Mouse (Mus musculus): ENCODE data around the gene Stom. TPM values are rescaled to one million over a fixed set of nuclear protein-coding genes. Genes with fewer than 3 reads are reported as not detected.

Gene Stom
- polyA plus RNA-seq, 1 experiment from 2014 or later, result 40.4 TPM

- H3K4me3 ChIP-seq (ENCODE audit: low read length), result no peak overlapping the region
- H3K36me3 ChIP-seq (ENCODE audit: insufficient read depth, low read length), result no peaks in the 10 kb centered on the region
- ATAC-seq (ENCODE audit: low FRiP score, low TSS enrichment), result no peak
- no peaks in the 10 kb centered on the region for H3K27me3 ChIP-seq (ENCODE audit: insufficient read depth, low read length)
- H3K9me3 ChIP-seq (ENCODE audit: low read length), result no peaks in the 10 kb centered on the region
- 58% methylated on average over 10 of the region's 10 CpGs for WGBS
- no peak overlapping the region for H3K4me2 ChIP-seq (replicated peaks; ENCODE audit: low read depth, low read length)
- no peak overlapping the region for H3K9ac ChIP-seq (replicated peaks; ENCODE audit: low read length)
- H3K4me1 ChIP-seq (ENCODE audit: insufficient read depth, low read length), result no peaks in the 10 kb centered on the region
- H3K27ac ChIP-seq (ENCODE audit: low read length), result no peak overlapping the region
Measured at GRCm38 (mm10) chr2:35325930-35326329, 10.8 kb downstream of the Stom start.

GRCm38 (mm10) chr2:35322404-35323164 is 14.2 kb downstream of the Stom start:
- Histone ChIP-seq H3K4me3 (ENCODE audit: low read length) (no peak overlapping the region), H3K36me3 (ENCODE audit: insufficient read depth, low read length) (no peaks in the 10 kb centered on the region), H3K4me2 (replicated peaks; ENCODE audit: low read depth, low read length) (no peak overlapping the region), H3K27me3 (ENCODE audit: insufficient read depth, low read length) (no peaks in the 10 kb centered on the region), H3K9ac (replicated peaks; ENCODE audit: low read length) (no peak overlapping the region), H3K4me1 (ENCODE audit: insufficient read depth, low read length) (no peaks in the 10 kb centered on the region), H3K9me3 (ENCODE audit: low read length) (no peaks in the 10 kb centered on the region), H3K27ac (ENCODE audit: low read length) (no peak overlapping the region)
- 65% methylated on average over 10 of the region's 10 CpGs for WGBS
- ATAC-seq (ENCODE audit: low FRiP score, low TSS enrichment), result no peak

DNA sequence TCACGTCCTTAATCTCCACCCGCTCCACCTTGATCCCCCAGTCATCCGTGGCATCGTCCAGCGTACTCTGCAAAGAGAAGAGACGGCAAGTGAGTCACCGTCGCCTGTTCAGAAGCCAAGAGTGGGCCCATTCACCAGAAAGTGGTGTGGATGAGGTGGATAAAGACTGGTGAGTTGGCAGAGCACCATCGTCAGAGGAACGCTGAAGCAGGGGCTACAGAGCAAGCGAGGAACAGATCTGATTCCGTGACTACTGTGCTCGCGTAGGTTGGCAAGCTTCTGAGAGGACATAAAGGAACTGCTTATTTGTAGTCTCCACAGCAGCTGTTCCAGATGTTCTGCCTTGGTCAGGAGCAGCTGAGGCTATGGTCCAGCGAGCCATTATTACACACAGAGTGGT is 16.4 kb downstream of the Stom start:
- Histone ChIP-seq H3K27me3 (ENCODE audit: insufficient read depth, low read length) (no peaks in the 10 kb centered on the region), H3K4me1 (ENCODE audit: insufficient read depth, low read length) (no peaks in the 10 kb centered on the region), H3K27ac (ENCODE audit: low read length) (no peak overlapping the region), H3K4me2 (replicated peaks; ENCODE audit: low read depth, low read length) (no peak overlapping the region), H3K4me3 (ENCODE audit: low read length) (no peak overlapping the region), H3K9me3 (ENCODE audit: low read length) (no peaks in the 10 kb centered on the region), H3K9ac (replicated peaks; ENCODE audit: low read length) (no peak overlapping the region), H3K36me3 (ENCODE audit: insufficient read depth, low read length) (no peaks in the 10 kb centered on the region)
- WGBS, result 92% methylated on average over 15 of the region's 15 CpGs
- ATAC-seq (ENCODE audit: low FRiP score, low TSS enrichment), result no peak

DNA sequence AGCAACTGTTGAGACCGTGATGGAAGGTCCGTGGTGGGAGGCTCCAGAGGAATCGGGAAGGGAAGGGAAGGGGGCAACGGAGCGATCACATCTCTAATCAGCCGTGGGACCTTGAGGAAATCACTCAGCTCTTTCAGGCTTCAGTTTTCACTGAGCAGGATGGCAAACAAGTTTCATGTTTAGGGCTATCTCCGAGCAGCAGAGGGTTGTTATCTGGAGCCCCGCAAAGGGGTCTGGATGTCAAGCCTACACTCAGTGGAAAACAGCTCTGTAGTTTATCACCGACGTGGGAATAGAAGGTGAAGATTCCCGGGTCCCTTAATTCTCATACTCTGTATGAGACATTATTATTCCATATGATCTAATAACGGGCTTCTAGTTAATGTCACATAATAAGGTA is 18.4 kb downstream of the Stom start:
- Histone ChIP-seq H3K4me1 (ENCODE audit: insufficient read depth, low read length) (peaks cover 8% of the 10 kb centered on the region; the same call in 1 of the 2 replicates), H3K4me3 (ENCODE audit: low read length) (no peak overlapping the region), H3K27ac (ENCODE audit: low read length) (no peak overlapping the region), H3K36me3 (ENCODE audit: insufficient read depth, low read length) (no peaks in the 10 kb centered on the region), H3K4me2 (replicated peaks; ENCODE audit: low read depth, low read length) (no peak overlapping the region), H3K27me3 (ENCODE audit: insufficient read depth, low read length) (no peaks in the 10 kb centered on the region), H3K9ac (replicated peaks; ENCODE audit: low read length) (no peak overlapping the region), H3K9me3 (ENCODE audit: low read length) (no peaks in the 10 kb centered on the region)
- ATAC-seq (ENCODE audit: low FRiP score, low TSS enrichment), result no peak
- 67% methylated on average over 12 of the region's 12 CpGs for WGBS

DNA sequence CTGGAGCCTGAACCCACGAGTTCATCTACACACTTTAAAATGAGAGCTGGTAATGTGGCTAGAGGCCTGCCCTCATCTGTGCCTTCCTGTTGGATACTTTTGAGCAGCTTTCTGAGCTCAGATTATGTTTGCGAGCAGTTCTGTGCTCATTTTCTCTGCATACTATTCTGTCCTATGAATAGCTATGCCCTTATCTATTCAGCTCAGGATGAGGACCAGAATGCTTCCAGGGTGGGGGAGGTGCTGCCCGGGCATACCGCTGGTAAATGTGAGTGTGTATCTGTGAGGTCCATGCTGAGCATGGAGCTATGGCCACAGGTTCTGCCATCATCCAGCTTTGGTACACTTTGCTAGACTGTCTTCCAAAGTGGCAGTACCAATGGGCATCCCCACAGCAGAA is 19.2 kb downstream of the Stom start:
- Histone ChIP-seq H3K4me1 (ENCODE audit: insufficient read depth, low read length) (peaks cover 8% of the 10 kb centered on the region; the same call in 1 of the 2 replicates), H3K4me2 (replicated peaks; ENCODE audit: low read depth, low read length) (no peak overlapping the region), H3K27me3 (ENCODE audit: insufficient read depth, low read length) (no peaks in the 10 kb centered on the region), H3K4me3 (ENCODE audit: low read length) (no peak overlapping the region), H3K36me3 (ENCODE audit: insufficient read depth, low read length) (no peaks in the 10 kb centered on the region), H3K9ac (replicated peaks; ENCODE audit: low read length) (no peak overlapping the region), H3K9me3 (ENCODE audit: low read length) (no peaks in the 10 kb centered on the region), H3K27ac (ENCODE audit: low read length) (no peak overlapping the region)
- no peak for ATAC-seq (ENCODE audit: low FRiP score, low TSS enrichment)
- WGBS, result 88% methylated on average over 4 of the region's 4 CpGs

DNA sequence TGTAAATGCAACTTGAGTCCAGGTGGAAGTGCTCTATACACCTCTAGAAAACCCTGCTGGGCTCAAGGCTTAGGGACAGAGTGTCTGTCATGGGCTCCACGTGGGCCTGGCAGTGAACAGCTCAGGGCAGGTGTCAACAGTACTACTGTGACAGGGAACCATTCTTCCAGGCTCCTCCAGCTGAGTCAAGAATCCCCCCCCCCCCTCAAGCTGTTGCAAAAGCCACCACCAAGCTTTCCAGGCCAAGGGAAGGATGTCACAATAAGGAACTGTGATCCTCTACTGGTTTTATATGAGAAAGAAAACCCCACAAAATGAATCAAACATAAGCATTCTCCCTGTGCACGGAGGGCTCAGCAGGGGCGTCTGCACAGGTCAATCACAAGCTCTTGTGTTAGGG is 22.5 kb downstream of the Stom start:
- H3K4me3 ChIP-seq (ENCODE audit: low read length), result no peak overlapping the region
- H3K36me3 ChIP-seq (ENCODE audit: insufficient read depth, low read length), result no peaks in the 10 kb centered on the region
- H3K9me3 ChIP-seq (ENCODE audit: low read length), result no peaks in the 10 kb centered on the region
- no peak overlapping the region for H3K9ac ChIP-seq (replicated peaks; ENCODE audit: low read length)
- ATAC-seq (ENCODE audit: low FRiP score, low TSS enrichment), result no peak
- H3K27ac ChIP-seq (ENCODE audit: low read length), result no peak overlapping the region
- no peaks in the 10 kb centered on the region for H3K27me3 ChIP-seq (ENCODE audit: insufficient read depth, low read length)
- WGBS, result 47% methylated on average over 3 of the region's 3 CpGs
- H3K4me2 ChIP-seq (replicated peaks; ENCODE audit: low read depth, low read length), result no peak overlapping the region
- peaks cover 8% of the 10 kb centered on the region; the same call in 1 of the 2 replicates for H3K4me1 ChIP-seq (ENCODE audit: insufficient read depth, low read length)

GRCm38 (mm10) chr2:35309906-35310493 is 26.8 kb downstream of the Stom start:
- H3K4me2 ChIP-seq (replicated peaks; ENCODE audit: low read depth, low read length), result no peak overlapping the region
- WGBS, result 86% methylated on average over 4 of the region's 4 CpGs
- no peaks in the 10 kb centered on the region for H3K9me3 ChIP-seq (ENCODE audit: low read length)
- H3K27me3 ChIP-seq (ENCODE audit: insufficient read depth, low read length), result no peaks in the 10 kb centered on the region
- H3K9ac ChIP-seq (replicated peaks; ENCODE audit: low read length), result no peak overlapping the region
- H3K4me1 ChIP-seq (ENCODE audit: insufficient read depth, low read length), result peaks cover 8% of the 10 kb centered on the region; the same call in 1 of the 2 replicates
- no peak overlapping the region for H3K4me3 ChIP-seq (ENCODE audit: low read length)
- H3K27ac ChIP-seq (ENCODE audit: low read length), result no peak overlapping the region
- H3K36me3 ChIP-seq (ENCODE audit: insufficient read depth, low read length), result no peaks in the 10 kb centered on the region
- no peak for ATAC-seq (ENCODE audit: low FRiP score, low TSS enrichment)

- H3K9ac ChIP-seq (replicated peaks; ENCODE audit: low read length), result no peak overlapping the region
- no peaks in the 10 kb centered on the region for H3K27me3 ChIP-seq (ENCODE audit: insufficient read depth, low read length)
- H3K36me3 ChIP-seq (ENCODE audit: insufficient read depth, low read length), result no peaks in the 10 kb centered on the region
- H3K4me3 ChIP-seq (ENCODE audit: low read length), result no peak overlapping the region
- H3K4me2 ChIP-seq (replicated peaks; ENCODE audit: low read depth, low read length), result no peak overlapping the region
- 33% methylated on average over 1 of the region's 1 CpGs for WGBS
- no peak for ATAC-seq (ENCODE audit: low FRiP score, low TSS enrichment)
- no peaks in the 10 kb centered on the region for H3K4me1 ChIP-seq (ENCODE audit: insufficient read depth, low read length)
- no peak overlapping the region for H3K27ac ChIP-seq (ENCODE audit: low read length)
- H3K9me3 ChIP-seq (ENCODE audit: low read length), result no peaks in the 10 kb centered on the region
Measured at GRCm38 (mm10) chr2:35308166-35308565, 28.6 kb downstream of the Stom start.

DNA sequence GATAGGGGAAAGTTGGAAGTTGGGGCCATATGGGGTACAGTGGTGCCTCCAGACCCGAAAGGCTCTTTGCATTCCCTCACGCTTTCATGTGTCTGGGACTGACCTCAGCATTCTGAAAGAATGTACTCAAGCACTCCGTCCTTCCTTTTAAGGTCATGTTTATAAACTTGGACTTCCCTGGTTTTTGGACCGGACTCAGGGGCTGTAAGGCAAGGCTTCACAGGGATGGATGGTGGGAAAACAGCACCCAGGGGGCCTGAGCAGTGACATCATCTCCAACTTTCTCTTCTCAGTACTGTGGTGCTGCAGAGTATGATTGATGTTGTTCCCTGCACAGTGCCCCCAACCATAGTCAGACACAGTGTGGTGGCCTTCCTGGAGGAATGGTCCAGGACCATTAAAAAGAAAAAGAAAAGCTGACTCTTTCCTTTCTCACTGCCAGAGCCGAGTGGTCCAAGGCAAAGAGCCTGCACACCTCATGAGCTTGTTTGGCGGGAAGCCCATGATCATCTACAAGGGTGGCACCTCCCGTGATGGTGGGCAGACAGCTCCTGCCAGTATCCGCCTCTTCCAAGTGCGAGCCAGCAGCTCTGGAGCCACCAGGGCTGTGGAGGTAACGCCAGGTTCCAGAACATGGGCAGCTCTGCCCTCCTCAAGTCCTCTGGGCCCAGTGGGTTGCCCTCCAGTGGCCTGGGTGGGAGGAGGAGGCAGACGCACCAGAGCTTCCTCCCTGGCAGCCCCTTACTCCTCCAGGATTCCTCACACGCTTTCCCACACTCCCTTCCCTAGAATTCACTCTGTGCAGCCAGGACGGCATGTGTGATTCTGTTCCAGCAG is 34.5 kb downstream of the Stom start:
- whole genome bisulfite sequencing, result 56% methylated on average over 13 of the region's 13 CpGs
- peak overlapping the region; percentile 54; the same call in 1 of the 2 replicates for H3K27ac ChIP-seq (ENCODE audit: low read length)
- peaks cover 10% of the 10 kb centered on the region for H3K4me1 ChIP-seq (ENCODE audit: insufficient read depth, low read length)
- no peak overlapping the region for H3K9ac ChIP-seq (replicated peaks; ENCODE audit: low read length)
- H3K4me3 ChIP-seq (ENCODE audit: low read length), result no peak overlapping the region
- H3K4me2 ChIP-seq (replicated peaks; ENCODE audit: low read depth, low read length), result no peak overlapping the region
- ATAC-seq (ENCODE audit: low FRiP score, low TSS enrichment), result peak; percentile 62
- no peaks in the 10 kb centered on the region for H3K36me3 ChIP-seq (ENCODE audit: insufficient read depth, low read length)
- H3K27me3 ChIP-seq (ENCODE audit: insufficient read depth, low read length), result no peaks in the 10 kb centered on the region
- H3K9me3 ChIP-seq (ENCODE audit: low read length), result no peaks in the 10 kb centered on the region
